Mouse (Mus musculus): ENCODE measurements at regions not wholly inside any gene's neighbourhood (a gene's known extent, or its start where the extent isn't known, plus 50 kb on each side); places are given as distances from the start of the nearest gene placed in this dataset.
A peak's percentile ranks its signal among the peaks of the same experiment; 100 is the strongest.

GRCm38 (mm10) chr10:84067052-84067650, 344.5 kb downstream of the 1500009L16Rik start:
- intact Hi-C loops (cut with DNase I) = no loop called here
- DNase-seq (ENCODE audit: low spot score in 2 of 2) = no peak

- intact Hi-C loops (cut with DNase I) = no loop called here
- DNase-seq (ENCODE audit: low spot score in 2 of 2) = no peak
Observed at GRCm38 (mm10) chr10:84069806-84070205, 347.1 kb downstream of the 1500009L16Rik start.

GRCm38 (mm10) chr10:84072866-84073483, 350.3 kb downstream of the 1500009L16Rik start:
- DNase-seq (ENCODE audit: low spot score in 2 of 2) = no peak
- intact Hi-C loops (cut with DNase I) = no loop called here

GRCm38 (mm10) chr10:84075581-84075980, 352.9 kb downstream of the 1500009L16Rik start:
- intact Hi-C loops (cut with DNase I) = no loop called here
- no peak for DNase-seq (ENCODE audit: low spot score in 2 of 2)

GRCm38 (mm10) chr10:84080236-84080635, 357.6 kb downstream of the 1500009L16Rik start:
- intact Hi-C loops (cut with DNase I) = loop anchor here (10.0 kb wide), 1 partner anchor 275 kb away; no protein-coding TSS in a partner anchor
- DNase-seq (ENCODE audit: low spot score in 2 of 2) = no peak

- intact Hi-C loops (cut with DNase I) = loop anchor here (10.0 kb wide), 1 partner anchor 273 kb away; no protein-coding TSS in a partner anchor
- no peak for DNase-seq (ENCODE audit: low spot score in 2 of 2)
Observed at GRCm38 (mm10) chr10:84081673-84082072, 358.7 kb downstream of the Nuak1 start.

GRCm38 (mm10) chr10:84087528-84087927, 352.9 kb downstream of the Nuak1 start:
- DNase-seq (ENCODE audit: low spot score in 2 of 2) = no peak
- intact Hi-C loops (cut with DNase I) = loop anchor here (10.0 kb wide), 1 partner anchor 267 kb away; no protein-coding TSS in a partner anchor

- DNase-seq (ENCODE audit: low spot score in 2 of 2) = no peak
- intact Hi-C loops (cut with DNase I) = loop anchor here (10.0 kb wide), 1 partner anchor 267 kb away; no protein-coding TSS in a partner anchor
Observed at GRCm38 (mm10) chr10:84087929-84088328, 352.5 kb downstream of the Nuak1 start.

- intact Hi-C loops (cut with DNase I) = loop anchor here (10.0 kb wide), 1 partner anchor 266 kb away; no protein-coding TSS in a partner anchor
Observed at GRCm38 (mm10) chr10:84088799-84089778, 351.3 kb downstream of the Nuak1 start.

GRCm38 (mm10) chr10:84093919-84094318, 346.5 kb downstream of the Nuak1 start:
- DNase-seq (ENCODE audit: low spot score in 2 of 2) = no peak
- intact Hi-C loops (cut with DNase I) = no loop called here

More at GRCm38 (mm10) chr10:84088799-84089778, 351.3 kb downstream of the Nuak1 start:
- DNase-seq (ENCODE audit: low spot score in 2 of 2) = peak in 1 of 2 experiments; percentile 49

- intact Hi-C loops (cut with DNase I) = no loop called here
Observed at GRCm38 (mm10) chr10:84097196-84097595, 343.2 kb downstream of the Nuak1 start.

GRCm38 (mm10) chr10:84103985-84104384, 336.4 kb downstream of the Nuak1 start:
- DNase-seq (ENCODE audit: low spot score in 2 of 2) = no peak
- intact Hi-C loops (cut with DNase I) = no loop called here

More at GRCm38 (mm10) chr10:84097196-84097595, 343.2 kb downstream of the Nuak1 start:
- DNase-seq (ENCODE audit: low spot score in 2 of 2) = no peak

- intact Hi-C loops (cut with DNase I) = no loop called here
- DNase-seq (ENCODE audit: low spot score in 2 of 2) = no peak
Observed at GRCm38 (mm10) chr10:84104556-84104955, 335.8 kb downstream of the Nuak1 start.

GRCm38 (mm10) chr10:84109680-84110371, 330.6 kb downstream of the Nuak1 start:
- no peak for DNase-seq (ENCODE audit: low spot score in 2 of 2)
- intact Hi-C loops (cut with DNase I) = no loop called here

- intact Hi-C loops (cut with DNase I) = no loop called here
- no peak for DNase-seq (ENCODE audit: low spot score in 2 of 2)
Observed at GRCm38 (mm10) chr10:84110372-84110985, 329.9 kb downstream of the Nuak1 start.

GRCm38 (mm10) chr10:84111502-84111901, 328.9 kb downstream of the Nuak1 start:
- no peak for DNase-seq (ENCODE audit: low spot score in 2 of 2)
- intact Hi-C loops (cut with DNase I) = no loop called here

GRCm38 (mm10) chr10:84111909-84112308, 328.5 kb downstream of the Nuak1 start:
- no peak for DNase-seq (ENCODE audit: low spot score in 2 of 2)
- intact Hi-C loops (cut with DNase I) = no loop called here

GRCm38 (mm10) chr10:84119952-84120550, 320.3 kb downstream of the Nuak1 start:
- DNase-seq (ENCODE audit: low spot score in 2 of 2) = no peak
- intact Hi-C loops (cut with DNase I) = no loop called here
